Mouse (Mus musculus): Measurements from ENCODE around the gene Stpg4.

- no peak for TF ChIP-seq CTCF (conservative IDR thresholded peaks at IDR 0.05; ENCODE audit: insufficient read depth, insufficient read length, low read depth, low read length)
- TF ChIP-seq POLR2A (IDR thresholded peaks at IDR 0.05; ENCODE audit: low read depth, low read length), result no peak
These were observed 72.1 kb downstream of the Stpg4 start for GRCm38 (mm10) chr17:87355456-87355855.

All from kidney, adult 2 months (tissue).